Mouse (Mus musculus): ENCODE measurements around the gene A830005F24Rik.
"Not testable (repeated sequence)": the region's sequence is repeated elsewhere in the genome, so short reads cannot be mapped to it uniquely, and the experiment has no call there.

A830005F24Rik gene

DNA sequence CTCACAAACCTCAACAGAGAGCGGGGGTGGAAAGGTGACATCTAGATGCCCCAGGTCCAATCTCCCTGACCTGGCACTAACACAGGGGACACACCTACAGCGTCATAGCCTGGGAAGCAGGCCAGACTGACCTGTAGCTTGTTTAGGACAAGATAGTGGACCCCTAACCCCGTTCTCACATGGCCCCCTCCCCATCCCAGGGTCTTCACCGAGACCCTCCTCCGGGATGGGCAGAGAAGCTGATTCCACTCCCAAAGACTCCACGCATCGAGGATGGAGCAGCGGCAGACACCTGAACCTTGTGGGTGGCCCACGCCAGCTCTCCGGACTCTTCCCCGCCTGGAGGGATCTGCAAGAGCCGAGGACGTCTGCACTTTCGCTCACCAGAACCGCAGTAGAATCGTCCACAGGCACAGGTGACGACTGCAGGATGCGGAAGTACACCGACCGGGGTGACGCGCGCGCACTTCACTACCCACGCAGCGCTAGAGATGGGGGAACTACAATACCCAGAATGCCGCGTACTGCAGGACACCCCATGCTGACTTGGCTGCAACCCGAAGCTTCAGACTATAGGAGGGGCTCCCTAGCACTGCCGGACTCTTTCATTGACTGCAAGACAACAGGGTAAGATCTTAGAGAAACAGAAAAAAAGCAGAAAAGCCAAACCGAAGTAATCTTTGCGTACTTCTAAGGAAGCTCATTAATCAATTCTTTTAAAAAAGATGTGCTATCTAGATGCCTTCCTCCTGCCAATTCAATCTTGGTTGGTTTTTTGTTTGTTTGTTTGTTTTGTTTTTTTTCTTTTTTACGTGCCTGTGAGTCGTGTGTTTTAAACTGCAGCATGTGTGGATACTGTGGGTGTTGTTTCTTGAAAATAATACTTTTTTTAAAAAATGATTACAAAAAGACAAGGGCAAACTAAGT, at the start of gene A830005F24Rik, which contains the start of gene Zfp169:
Gene A830005F24Rik, plus strand, starts transcription at position 568 of the 927 bp plus-strand sequence.
Gene Zfp169, minus strand, starts transcription at position 449 of the 927 bp plus-strand sequence.
- DNase-seq (ENCODE audit: low read depth): peak; percentile 71

DNA sequence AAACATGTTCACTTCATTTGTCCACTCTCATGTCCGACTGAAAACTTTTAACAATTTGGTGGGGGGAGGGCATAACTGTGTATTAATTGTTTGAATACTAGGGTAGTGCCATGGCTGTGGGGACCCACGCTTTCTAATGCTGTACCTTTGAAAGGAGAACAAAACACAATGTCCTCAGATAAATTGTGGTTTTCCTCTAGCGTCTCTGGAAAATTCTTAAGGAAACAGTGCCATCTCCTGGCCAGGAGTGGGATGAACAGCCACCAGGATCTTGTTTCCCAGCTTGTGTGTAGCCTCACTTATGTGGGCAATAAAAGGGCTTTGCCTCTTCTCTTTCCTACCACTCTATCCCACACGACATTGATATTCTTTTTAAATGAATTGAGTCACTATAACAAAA, 49.2 kb upstream of the A830005F24Rik start:
- peak; percentile 34 for DNase-seq (ENCODE audit: low read depth)

DNA sequence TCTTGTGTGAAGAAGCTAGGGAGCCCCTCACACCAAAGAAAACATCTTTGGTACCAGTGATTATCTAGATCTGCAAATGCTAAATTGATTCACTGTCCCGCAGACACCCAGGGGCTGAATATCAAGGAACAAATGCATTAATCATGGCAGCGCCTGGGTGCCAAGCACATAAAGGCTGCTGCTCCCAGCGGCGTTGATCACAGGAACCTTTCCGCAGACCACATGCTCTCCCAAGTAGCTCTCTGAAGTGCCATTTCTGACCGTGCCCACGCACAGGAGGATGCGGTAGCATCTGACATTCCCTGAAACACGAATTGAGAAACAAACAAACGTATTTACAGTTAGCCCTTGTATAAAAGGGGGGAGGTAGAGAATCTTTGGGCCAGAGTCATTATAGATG, 47.2 kb upstream of the A830005F24Rik start:
- no peak for DNase-seq (ENCODE audit: low read depth)

DNA sequence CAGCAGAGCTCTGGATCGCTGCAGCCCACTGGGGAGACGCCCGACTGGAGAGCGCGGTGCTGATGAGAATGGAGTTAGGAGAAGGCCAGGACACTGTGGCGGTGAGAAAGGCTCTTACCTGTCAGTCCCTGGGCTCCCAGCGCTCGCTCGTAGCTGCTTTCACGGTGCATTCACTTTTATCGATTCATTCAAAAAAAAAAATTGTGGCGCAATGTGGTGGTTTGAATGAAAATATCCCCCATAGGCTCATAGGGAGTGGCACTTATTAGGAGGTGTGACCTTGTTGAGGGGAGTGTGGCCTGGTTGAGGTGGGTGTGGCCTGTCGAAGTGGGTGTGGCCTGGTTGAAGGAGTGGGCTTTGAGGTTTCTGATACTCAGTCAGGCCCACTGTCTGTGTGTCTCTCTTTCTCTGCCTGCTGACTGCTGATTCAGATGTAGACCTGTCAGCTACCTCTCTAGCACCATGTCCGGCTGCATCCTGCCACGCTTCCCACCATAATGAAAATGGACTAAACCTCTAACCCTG, 44.7 kb upstream of the A830005F24Rik start:
- no peak for DNase-seq (ENCODE audit: low read depth)

DNA sequence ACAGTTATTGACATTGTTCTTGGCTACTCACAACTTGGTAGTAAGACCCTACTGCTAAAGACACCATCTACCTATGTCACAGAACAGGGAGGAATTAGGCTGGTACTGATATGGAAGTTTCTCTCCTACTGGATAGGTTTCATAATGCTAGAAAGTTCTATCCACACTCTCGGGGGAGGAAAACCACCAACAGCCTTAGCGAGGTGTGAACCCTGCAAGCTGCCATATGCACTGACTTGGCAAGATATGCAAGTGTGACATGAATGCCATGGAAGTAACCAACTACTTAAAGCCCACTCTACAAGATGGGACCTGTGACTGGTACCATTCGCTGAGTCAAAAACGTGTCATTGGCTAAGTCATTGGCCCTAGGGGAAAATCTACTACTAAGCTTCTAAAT, 29.8 kb upstream of the A830005F24Rik start:
- DNase-seq (ENCODE audit: low read depth): no peak

DNA sequence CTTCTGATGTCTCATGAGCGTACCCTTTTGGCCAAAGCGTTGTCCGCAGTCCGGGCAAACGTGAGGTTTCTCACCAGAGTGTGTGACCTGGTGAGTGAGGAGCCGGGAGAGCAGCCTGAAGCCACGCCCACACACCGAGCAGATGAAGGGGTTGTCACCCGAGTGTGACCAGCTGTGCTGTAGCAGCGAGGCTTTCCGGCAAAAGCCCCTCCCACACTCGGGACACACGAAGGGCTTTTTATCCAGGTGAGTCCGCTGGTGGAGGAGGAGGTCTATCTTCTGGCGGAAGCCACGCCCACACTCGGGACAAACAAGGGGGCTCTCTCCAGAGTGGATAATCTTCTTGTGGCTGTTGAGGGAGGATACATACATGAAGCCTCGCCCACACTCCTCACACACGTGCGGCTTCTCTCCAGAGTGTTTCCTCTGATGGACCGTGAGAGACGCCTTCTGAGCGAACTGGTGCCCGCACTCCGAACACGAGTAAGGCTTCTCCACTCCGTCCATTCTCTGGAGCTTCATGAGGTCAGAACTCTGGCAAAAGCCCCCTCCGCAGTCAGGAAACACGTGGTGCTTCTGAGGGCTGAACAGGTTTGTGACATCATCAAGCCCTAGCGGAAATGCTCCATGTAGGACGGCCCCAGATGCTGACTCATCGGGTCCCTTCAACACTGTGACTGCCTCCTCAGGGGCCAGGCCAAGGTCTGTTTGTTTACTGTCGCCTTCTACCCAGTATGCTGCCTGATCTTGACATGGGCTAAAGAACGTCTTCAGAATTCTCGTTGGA, 22.8 kb upstream of the A830005F24Rik start:
- DNase-seq (ENCODE audit: low read depth): no peak

DNA sequence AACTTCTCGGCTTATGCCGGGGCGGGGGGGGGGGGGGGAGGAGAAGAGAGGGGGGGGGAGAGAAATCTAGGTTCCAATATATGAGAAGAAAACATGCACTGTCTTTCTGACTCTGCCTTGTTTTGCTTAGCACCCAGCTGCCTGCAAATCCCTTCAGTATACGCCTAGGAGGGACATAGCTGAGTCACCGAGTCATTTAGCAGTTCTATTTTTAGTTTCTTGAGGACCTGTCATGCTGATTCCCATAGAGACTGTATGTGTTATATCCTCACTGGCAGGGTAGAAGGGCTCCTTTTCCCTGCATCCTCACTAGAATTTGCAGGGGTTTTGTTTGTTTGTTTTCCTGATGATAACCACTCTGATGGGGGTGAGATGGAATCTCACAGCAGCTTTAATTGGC, 20.2 kb upstream of the A830005F24Rik start:
- DNase-seq (ENCODE audit: low read depth): no peak

DNA sequence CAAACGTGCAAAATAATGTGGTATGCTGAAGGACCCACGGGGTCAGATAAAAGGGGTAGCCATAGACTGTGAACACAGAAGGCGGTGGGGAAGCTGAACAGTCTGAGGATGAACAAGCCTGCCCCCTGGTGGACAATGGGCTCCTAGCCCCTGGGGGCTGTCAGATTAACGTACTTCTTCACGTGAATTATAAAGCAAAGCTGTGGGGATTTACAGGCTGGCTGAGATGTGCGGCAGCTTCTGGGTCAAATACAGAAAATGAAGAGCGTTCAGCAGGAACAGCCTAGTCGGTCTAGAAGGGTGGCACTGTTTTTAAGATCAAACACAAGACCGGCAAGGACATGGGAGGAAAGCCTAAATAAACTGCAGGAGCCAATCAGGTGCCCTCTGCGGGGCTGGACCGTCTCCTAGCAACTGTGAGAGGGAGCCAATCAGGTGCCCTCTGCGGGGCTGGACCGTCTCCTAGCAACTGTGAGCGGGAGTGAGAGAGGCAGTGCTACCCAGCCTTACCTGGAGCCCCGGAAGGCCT, 15.6 kb upstream of the A830005F24Rik start:
- DNase-seq (ENCODE audit: low read depth): no peak

DNA sequence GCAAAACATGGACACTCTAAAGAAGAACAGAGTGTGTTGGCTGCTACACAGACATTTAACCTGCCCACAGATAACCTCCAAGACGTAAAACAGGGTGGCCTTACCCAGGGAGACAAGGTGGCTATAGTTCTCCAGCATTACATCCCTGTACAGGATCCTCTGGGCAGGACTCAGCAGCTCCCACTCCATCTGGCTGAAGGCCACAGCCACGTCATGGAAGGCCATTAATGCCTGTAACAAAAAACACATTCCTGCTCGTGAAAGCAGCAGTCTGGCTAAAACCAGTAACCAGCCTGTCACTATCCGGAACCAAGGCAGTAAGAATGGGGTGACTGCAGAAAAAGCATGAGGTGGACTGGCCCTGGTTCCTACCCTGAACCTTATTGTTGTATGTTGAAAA, 14.7 kb upstream of the A830005F24Rik start:
- DNase-seq (ENCODE audit: low read depth): no peak

DNA sequence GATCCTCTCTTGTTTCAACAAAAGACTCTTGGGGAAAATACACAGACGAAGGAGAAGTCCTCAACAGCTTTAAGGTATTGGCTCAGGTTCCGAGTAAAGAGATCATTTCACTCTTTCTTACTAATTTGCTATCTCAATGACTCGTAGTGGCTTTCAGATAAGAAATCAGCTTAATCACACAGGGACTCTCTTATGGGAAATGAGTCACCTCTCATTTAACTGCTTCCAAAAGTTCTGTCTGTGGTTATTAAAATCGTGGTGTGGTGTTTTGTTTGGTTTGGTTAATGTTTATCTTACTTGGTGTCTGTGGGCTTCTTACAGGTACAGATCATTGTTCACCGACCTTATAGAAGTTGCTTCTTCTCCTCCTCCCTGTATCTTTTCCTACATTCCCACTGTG, 10.9 kb upstream of the A830005F24Rik start:
- DNase-seq (ENCODE audit: low read depth): no peak

DNA sequence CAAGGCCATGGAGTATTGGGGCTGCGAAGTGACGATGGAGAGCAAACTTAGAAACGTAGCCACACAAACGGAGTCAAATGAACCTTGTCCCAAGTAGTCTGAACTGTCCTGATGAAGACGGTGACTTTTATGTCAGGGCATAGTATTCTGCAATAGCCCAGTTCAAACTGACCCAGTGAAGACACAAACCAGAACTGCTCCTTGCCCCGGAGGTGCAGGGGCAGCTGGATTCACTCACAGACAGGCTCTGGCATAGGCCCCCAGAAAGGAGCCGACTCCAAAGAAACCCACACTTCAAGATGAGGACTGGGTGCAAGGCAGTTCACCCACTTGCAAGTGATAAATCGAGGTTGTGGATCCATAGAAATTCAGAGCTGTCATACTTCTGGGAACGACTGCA, 4.7 kb upstream of the A830005F24Rik start:
- DNase-seq (ENCODE audit: low read depth): no peak

DNA sequence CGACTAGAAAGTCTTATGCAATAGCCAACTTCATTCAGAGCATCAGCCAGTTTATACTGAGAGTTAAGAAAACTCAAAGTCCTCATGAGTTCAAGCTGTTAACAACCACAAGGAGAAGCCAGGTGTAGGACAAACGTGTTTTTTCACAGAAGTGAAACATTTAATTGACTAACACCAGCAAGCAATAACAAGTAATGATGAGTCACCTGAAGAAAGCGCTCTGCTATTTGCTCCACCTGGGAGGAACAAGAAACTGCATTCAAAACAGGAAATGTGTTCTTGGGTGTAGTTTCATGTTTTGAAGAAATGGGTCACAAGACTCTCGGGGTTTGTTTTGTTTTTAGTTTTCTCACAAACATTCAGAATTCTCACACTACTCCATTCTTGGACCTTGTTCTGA, 2.5 kb downstream of the A830005F24Rik start:
- DNase-seq (ENCODE audit: low read depth): no peak

DNA sequence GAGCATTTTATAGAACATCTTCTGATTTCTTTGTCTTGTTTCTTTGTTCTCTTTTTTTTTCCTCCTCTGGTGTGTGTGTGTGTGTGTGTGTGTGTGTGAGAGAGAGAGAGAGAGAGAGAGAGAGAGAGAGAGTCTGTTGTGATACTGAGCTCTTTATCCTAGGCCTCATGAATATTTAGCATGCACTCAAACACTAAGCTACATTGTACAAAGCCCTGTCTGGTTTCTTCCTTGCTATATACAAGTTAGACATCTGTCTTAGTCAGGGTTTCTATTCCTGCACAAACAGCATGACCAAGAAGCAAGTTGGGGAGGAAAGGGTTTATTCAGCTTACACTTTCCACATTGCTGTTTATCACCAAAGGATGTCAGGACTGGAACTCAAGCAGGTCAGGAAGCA, 5.8 kb downstream of the A830005F24Rik start:
- DNase-seq (ENCODE audit: low read depth): not testable (repeated sequence)

DNA sequence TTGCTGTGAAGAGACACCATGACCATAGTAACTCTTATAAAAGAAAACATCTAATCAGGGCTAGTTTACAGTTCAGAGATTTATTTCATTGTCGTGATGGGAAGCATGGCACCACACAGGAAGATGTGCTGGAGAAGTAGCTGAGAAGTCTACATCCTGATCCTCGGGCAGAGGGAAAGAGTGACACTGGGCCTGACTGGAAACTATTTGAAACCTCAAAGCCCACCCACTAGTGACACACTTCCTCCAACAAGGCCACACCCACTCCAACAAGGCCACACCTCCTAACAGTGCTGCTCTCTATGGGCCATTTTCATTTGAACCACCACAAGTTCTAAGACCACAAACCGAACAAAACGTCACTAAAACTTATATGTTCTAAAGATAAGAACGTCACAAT, 12.4 kb downstream of the A830005F24Rik start:
- DNase-seq (ENCODE audit: low read depth): no peak

DNA sequence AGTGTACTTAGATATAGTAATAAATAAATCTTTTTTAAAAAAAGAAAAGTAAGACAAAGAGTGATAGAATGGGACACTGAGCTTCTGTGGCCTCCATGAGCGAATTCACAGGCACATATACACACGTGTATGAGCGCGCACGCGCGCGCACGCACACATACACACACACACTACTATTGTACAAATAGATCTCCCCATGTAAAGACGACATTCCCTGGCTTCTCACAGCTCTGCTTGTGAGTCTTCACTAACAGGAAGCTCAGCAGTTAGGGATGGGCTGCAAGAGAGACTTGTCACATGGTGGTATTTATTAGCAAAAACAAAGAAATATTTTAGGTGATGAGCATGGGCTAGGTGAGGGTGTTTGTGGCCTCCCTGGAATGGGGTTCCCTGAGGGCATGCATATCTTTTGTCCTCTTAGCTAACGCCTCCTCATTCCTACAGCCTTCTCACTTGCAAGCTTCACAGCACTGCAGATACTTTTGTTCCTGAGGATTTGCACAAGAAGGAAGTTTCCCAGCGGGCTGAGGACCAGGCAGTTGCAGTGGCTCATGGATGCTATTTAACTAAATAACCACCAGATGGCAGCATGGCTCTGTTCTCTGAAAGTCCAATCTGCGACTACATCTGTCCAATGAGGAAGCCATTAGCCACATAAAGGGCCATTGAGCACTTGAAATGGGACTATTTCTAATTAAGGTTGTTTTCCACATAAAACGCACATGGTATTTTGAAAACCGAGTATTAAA, 14.9 kb downstream of the A830005F24Rik start:
- peak; percentile 66 for DNase-seq (ENCODE audit: low read depth)

DNA sequence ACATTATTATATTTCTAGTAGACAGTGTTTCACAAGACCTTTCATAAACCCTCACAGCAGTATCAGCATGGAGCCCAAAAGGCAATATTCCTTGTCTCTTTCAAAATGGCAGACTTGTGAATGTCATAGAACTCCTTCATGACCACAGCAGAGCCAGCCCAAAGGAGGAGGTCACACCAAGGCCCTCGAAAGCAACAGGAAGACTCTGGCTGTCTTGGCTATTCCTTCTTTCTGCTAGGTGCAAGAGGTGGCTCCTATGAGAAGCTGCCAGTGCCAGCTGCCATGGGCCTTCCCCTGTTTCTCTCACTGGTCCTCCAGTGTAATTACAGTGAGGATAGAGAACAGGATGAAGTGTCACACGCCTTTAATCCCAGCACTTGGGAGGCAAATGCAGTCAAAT, 15.7 kb downstream of the A830005F24Rik start:
- DNase-seq (ENCODE audit: low read depth): no peak

DNA sequence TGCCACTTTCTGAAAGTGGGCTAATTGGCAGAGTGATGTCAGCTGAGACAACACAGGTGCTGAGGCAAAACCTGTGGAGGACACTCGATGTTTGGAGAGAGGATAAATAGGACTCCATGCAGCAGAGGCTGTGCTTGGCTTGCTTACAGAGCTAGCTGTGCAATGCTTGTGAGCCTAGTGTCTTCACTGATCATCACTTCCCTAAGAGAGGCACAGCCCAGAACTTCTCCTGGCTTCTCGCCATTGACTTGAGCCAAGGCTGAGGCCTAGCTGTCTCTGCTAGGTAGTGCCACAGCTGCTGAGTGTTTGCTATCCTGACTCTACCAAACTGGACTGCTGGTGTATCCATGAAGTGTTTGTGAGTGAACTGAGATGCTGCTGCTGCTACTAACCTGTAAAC, 17.3 kb downstream of the A830005F24Rik start:
- no peak for DNase-seq (ENCODE audit: low read depth)

DNA sequence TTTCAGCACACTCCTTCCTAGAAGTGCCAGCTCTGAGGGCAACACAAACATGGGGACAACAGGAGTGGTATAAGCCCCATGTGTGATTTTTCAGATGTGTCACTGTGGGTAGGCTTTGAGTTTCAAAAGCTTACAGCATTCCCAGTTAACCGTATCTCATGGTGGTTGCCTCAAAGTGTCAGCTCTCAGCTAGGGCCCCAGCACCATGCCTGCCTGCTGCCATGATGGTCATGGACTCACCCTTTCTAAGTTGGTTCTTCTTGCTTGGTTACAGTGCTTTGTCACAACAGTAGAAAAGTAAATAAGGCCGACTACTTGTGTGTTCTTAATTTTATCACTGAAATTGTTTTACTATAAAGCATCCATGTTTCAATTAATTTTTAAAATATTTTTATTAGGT, 18.1 kb downstream of the A830005F24Rik start:
- DNase-seq (ENCODE audit: low read depth): no peak

DNA sequence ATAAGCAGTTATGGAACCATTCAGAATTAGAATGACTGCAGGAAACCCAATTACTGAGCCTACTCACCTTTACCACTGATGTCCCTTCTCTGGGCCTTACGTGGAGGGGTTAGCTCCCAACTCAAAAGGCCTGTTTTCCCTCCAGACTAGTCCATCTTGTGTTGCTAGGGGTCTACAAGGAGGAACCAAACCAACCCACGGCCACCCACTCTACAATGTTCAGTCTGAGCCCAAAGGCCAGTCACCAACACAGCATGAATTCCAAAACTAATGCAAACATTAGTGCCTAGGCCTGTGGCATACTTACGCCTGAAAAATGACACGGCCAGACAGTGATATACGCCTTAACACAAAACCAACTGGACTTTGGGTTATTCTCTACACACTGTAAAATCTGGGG, 20.1 kb downstream of the A830005F24Rik start:
- no peak for DNase-seq (ENCODE audit: low read depth)

DNA sequence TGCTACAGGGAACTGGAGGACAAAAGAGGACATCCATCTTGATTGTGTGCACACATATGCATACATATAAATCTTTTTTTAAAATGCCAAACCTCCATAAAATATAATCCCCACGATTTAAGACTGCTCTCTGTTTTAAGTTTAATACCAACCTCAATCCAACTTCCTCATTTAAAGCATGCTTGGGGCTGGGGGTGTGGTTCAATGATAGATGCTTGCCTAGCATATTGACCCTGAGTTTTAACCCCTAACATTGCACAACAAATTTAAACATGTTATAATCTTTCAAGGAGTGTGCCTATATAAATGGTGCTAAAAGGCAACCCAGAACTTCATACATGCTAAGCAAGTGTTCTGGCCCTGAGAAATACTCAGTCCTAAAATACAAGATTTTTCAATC, 27.1 kb downstream of the A830005F24Rik start:
- no peak for DNase-seq (ENCODE audit: low read depth)

DNA sequence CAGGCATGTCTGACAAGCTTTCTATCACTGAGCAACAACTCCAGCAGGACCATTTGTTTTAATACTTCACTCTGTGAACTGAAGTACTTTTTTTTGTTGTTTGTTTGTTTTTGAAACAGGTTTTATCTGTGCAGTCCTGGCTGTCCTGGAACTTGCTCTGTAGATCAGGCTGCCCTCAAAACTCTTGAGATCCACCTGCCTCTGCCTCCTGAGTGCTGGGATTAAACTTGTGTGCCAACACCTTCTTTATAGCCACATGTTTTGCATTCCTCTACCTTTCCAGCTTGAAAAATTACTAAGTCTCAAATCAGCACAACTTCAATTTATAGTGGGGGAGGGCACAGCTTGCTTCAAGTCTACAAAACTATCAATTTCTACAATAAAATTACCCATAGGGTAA, 31.0 kb downstream of the A830005F24Rik start:
- no peak for DNase-seq (ENCODE audit: low read depth)

DNA sequence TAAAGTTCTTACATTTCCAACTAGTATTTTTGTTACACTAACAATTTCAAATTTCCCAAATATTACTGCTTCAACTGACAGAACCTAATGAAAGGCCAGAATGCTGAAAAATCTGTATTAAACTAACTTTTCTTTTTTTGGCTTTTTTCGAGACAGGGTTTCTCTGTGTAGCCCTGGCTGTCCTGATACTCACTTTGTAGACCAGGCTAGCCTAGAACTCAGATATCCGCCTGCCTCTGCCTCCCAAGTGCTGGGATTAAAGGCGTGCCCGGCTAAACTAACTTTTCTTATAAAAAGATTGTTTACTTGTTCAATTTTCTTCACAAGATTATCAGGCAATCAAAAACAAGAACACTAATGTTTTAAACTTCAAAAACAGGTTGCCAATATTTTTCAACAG, 31.5 kb downstream of the A830005F24Rik start:
- DNase-seq (ENCODE audit: low read depth): no peak
